Mouse (Mus musculus): ENCODE results near the gene Chek2. TPM values are rescaled to one million over a fixed set of nuclear protein-coding genes. Genes with fewer than 3 reads are reported as not detected.
A peak's percentile ranks its signal among the peaks of the same experiment; 100 is the strongest.

The Chek2 gene
- polyA plus RNA-seq, 2 experiments: 26.2 to 26.7 TPM

- peak overlapping the region; percentile 85 for H3K4me2 ChIP-seq (ENCODE audit: low read depth)
- WGBS (ENCODE audit: insufficient replicate concordance): under 1% methylated on average over 14 of the region's 14 CpGs
- H3K9me3 ChIP-seq (ENCODE audit: control insufficient read depth, low read length): no peaks in the 10 kb centered on the region
- peaks cover 23 to 41% of the 10 kb centered on the region in 2 experiments for H3K4me1 ChIP-seq (replicated peaks; ENCODE audit: control insufficient read depth in 2 of 2, insufficient read depth in 2 of 2, low read length in 1 of 2)
- peak overlapping the region; percentile 91 for H3K9ac ChIP-seq (replicated peaks)
- H3K27me3 ChIP-seq (ENCODE audit: control insufficient read depth, insufficient read depth, low read length): no peaks in the 10 kb centered on the region
- DNase-seq (ENCODE audit: low read depth in 3 of 3, low spot score in 3 of 3): peak; percentile 75 to 79 (median 76)
- peak overlapping the region; percentile 76 for H3K27ac ChIP-seq
- H3K4me3 ChIP-seq (ENCODE audit: insufficient read depth in 1 of 2, low read depth in 2 of 2, low read length in 2 of 2): peak overlapping the region; percentile 67 to 85
- ATAC-seq (ENCODE audit: insufficient read depth): peak; percentile 73
- H3K36me3 ChIP-seq (replicated peaks; ENCODE audit: control insufficient read depth, insufficient read depth, low read depth): peaks cover 12% of the 10 kb centered on the region; the same call in 1 of the 2 replicates
- TF ChIP-seq CTCF (IDR thresholded peaks at IDR 0.05; ENCODE audit: low read depth) (no peak), EP300 (IDR thresholded peaks at IDR 0.05; ENCODE audit: low read depth) (peak; percentile 28)
These were observed 31.6 kb upstream of the Chek2 start for GRCm38 (mm10) chr5:110808061-110808631.

- WGBS (ENCODE audit: insufficient replicate concordance): under 1% methylated on average over 27 of the region's 27 CpGs
- DNase-seq (ENCODE audit: low read depth in 3 of 3, low spot score in 3 of 3) (no peak), ATAC-seq (ENCODE audit: insufficient read depth) (no peak)
- H3K36me3 ChIP-seq (replicated peaks; ENCODE audit: control insufficient read depth, insufficient read depth, low read depth): peaks cover 12% of the 10 kb centered on the region; the same call in 1 of the 2 replicates
- H3K4me3 ChIP-seq (ENCODE audit: insufficient read depth in 1 of 2, low read depth in 2 of 2, low read length in 2 of 2): peak overlapping the region; percentile 67 to 85
- H3K27ac ChIP-seq: peak overlapping the region; percentile 76
- no peaks in the 10 kb centered on the region for H3K27me3 ChIP-seq (ENCODE audit: control insufficient read depth, insufficient read depth, low read length)
- peak overlapping the region; percentile 91 for H3K9ac ChIP-seq (replicated peaks)
- TF ChIP-seq EP300 (IDR thresholded peaks at IDR 0.05; ENCODE audit: low read depth): no peak
- no peak for TF ChIP-seq CTCF (IDR thresholded peaks at IDR 0.05; ENCODE audit: low read depth)
- peaks cover 21 to 38% of the 10 kb centered on the region in 2 experiments for H3K4me1 ChIP-seq (replicated peaks; ENCODE audit: control insufficient read depth in 2 of 2, insufficient read depth in 2 of 2, low read length in 1 of 2)
- H3K4me2 ChIP-seq (ENCODE audit: low read depth): peak overlapping the region; percentile 85
- no peaks in the 10 kb centered on the region for H3K9me3 ChIP-seq (ENCODE audit: control insufficient read depth, low read length)
These were observed 30.7 kb upstream of the Chek2 start for GRCm38 (mm10) chr5:110808821-110809666.

GRCm38 (mm10) chr5:110809667-110810325, 30.0 kb upstream of the Chek2 start, which contains the start of gene Ulk1:
TSS of gene Ulk1 (minus strand) at chr5:110810097.
- Histone ChIP-seq H3K27me3 (ENCODE audit: control insufficient read depth, insufficient read depth, low read length) (no peaks in the 10 kb centered on the region), H3K4me3 (ENCODE audit: insufficient read depth in 1 of 2, low read depth in 2 of 2, low read length in 2 of 2) (peak within 1 kb of the TSS; percentile 67 to 85), H3K9ac (replicated peaks) (peak within 1 kb of the TSS; percentile 91), H3K4me2 (ENCODE audit: low read depth) (peak within 1 kb of the TSS; percentile 85), H3K27ac (peak within 1 kb of the TSS; percentile 76), H3K36me3 (replicated peaks; ENCODE audit: control insufficient read depth, insufficient read depth, low read depth) (peaks cover 10% of the 10 kb centered on the region; the same call in 1 of the 2 replicates), H3K9me3 (ENCODE audit: control insufficient read depth, low read length) (no peaks in the 10 kb centered on the region), H3K4me1 (replicated peaks; ENCODE audit: control insufficient read depth in 2 of 2, insufficient read depth in 2 of 2, low read length in 1 of 2) (peaks cover 13 to 33% of the 10 kb centered on the region in 2 experiments)
- under 1% methylated on average over 73 of the region's 80 CpGs for WGBS (ENCODE audit: insufficient replicate concordance)
- peak; percentile 86 for ATAC-seq (ENCODE audit: insufficient read depth)
- peak; percentile 99 to 100 (median 99) for DNase-seq (ENCODE audit: low read depth in 3 of 3, low spot score in 3 of 3)
- TF ChIP-seq EP300 (IDR thresholded peaks at IDR 0.05; ENCODE audit: low read depth) (no peak), CTCF (IDR thresholded peaks at IDR 0.05; ENCODE audit: low read depth) (no peak)

GRCm38 (mm10) chr5:110824421-110824820, 15.4 kb upstream of the Chek2 start:
- peaks cover 7% of the 10 kb centered on the region for H3K36me3 ChIP-seq (replicated peaks; ENCODE audit: control insufficient read depth, insufficient read depth, low read depth)
- H3K27me3 ChIP-seq (ENCODE audit: control insufficient read depth, insufficient read depth, low read length): no peaks in the 10 kb centered on the region
- no peaks in the 10 kb centered on the region for H3K4me1 ChIP-seq (replicated peaks; ENCODE audit: control insufficient read depth in 2 of 2, insufficient read depth in 2 of 2, low read length in 1 of 2)
- ATAC-seq (ENCODE audit: insufficient read depth): no peak
- no peak for DNase-seq (ENCODE audit: low read depth in 3 of 3, low spot score in 3 of 3)
- H3K4me2 ChIP-seq (ENCODE audit: low read depth): no peak overlapping the region
- H3K27ac ChIP-seq: no peak overlapping the region
- no peak overlapping the region for H3K4me3 ChIP-seq (ENCODE audit: insufficient read depth in 1 of 2, low read depth in 2 of 2, low read length in 2 of 2)
- TF ChIP-seq EP300 (IDR thresholded peaks at IDR 0.05; ENCODE audit: low read depth) (no peak), CTCF (IDR thresholded peaks at IDR 0.05; ENCODE audit: low read depth) (no peak)
- 72% methylated on average over 4 of the region's 4 CpGs for WGBS (ENCODE audit: insufficient replicate concordance)
- no peak overlapping the region for H3K9ac ChIP-seq (replicated peaks)
- no peaks in the 10 kb centered on the region for H3K9me3 ChIP-seq (ENCODE audit: control insufficient read depth, low read length)

Measured in liver, embryonic 14.5 days (tissue).